Mouse (Mus musculus): ENCODE measurements around the gene Map2k3. TPM values are rescaled to one million over a fixed set of nuclear protein-coding genes. Genes with fewer than 3 reads are reported as not detected.

The Map2k3 gene
- total RNA-seq, 2 experiments from 2014 or later = 154 to 218 TPM

- DNase-seq = no peak
Observed at GRCm38 (mm10) chr11:60924981-60925380, 6.9 kb upstream of the Map2k3 start.

DNA sequence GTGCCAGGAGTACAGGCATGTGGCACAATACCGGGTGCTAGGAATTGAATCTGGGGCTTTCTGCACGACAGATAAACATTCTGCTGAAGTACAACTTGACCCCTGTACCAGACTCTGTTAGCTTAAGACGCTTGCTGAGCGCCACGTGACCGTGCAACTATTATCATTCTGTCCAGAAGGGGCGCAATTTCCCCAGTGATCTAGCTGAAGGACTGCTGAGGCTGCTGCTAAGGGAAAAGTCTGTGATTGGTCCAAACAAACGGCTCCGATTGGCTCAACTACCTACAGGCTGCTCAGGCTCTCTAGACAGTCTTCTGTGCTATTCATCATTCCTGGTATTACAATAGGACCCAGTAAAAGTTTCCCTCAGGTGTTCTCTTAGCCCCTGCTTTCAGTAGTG is 4.6 kb upstream of the Map2k3 start:
- DNase-seq = peak; percentile 84

- DNase-seq = no peak
Observed at GRCm38 (mm10) chr11:60930724-60931281, 1.0 kb upstream of the Map2k3 start.

- peak; percentile 49 for DNase-seq
Observed at GRCm38 (mm10) chr11:60931282-60931868, 458 bp upstream of the Map2k3 start.

GRCm38 (mm10) chr11:60932503-60933020 is 729 bp downstream of the Map2k3 start:
- DNase-seq = no peak

DNA sequence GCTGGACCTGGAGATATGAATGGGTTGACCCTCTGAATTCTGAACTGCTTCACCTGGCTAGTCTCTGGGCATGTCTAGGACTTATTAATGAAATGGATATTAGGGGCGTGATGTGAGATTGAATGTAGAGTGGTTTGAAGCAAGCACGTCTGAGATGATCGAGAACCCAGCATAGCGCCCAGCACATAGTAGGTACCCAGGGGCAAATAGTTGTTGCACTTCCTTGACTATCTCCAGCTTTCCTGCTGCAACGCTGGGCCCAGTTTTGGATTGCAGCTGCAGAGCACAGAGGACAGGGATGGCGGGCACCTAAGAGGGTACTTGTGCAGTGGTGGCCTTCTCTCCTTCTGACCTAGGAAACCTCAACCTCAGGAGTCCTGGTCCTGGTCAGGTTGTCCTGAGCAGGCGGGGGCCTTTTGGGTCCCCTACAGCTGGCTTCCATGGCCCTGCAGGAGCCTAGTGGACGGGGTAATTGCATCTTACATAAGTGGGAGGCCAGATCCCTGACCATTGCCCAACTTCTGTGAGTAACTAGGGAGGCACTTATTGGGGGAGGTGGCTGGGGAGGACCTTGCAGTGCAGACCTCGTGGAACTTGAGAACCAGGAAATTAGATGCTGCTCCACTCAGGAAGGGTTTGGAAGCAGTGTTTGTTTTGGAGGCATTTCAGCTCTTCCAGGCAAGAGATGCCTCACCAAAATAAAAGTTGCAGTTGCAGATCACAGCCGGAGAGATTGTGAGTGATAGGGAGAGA is 1.5 kb downstream of the Map2k3 start:
- DNase-seq = peak; percentile 84

DNA sequence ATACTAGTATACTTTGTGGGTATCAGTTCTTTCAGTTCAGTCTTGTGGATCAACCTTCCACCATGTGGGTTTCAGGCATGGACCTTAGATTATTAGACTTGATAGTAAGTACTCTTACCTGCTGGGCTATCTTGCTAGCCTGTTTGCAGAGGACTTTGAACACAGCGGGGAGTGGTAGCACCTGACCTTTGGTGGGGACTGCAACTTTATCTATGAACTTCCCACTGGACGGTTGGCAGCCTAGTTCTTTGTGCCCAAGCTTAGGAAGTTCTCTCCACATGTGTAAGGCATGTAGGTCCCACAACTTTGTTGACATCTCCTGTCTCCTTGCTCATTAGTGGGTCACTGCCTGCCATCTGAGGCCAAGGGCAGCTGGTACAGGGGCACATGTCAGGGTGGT is 3.0 kb downstream of the Map2k3 start:
- no peak for DNase-seq

- peak; percentile 88 for DNase-seq
Observed at GRCm38 (mm10) chr11:60935326-60935974, 3.6 kb downstream of the Map2k3 start.

DNA sequence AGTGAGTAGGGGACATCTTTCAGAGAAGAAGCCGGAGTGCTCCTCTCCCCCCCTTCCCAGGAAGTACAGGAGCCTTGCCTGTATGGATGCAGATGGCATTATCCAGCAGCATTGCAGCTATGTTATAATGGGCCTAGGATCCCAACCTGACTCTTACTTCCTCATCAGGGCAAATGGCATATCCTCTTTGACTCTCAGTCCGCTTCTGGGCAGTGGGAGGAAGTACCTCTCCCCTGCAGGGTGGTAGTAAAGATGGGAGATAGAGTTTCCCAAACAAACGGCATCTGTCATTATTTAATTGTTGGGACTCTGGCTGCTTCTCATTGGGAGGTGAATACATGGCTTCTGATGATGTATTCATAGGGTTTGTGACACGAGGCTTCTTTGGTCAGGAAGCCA is 4.1 kb downstream of the Map2k3 start:
- DNase-seq = no peak

- no peak for DNase-seq
Observed at GRCm38 (mm10) chr11:60937611-60938010, 5.8 kb downstream of the Map2k3 start.

DNA sequence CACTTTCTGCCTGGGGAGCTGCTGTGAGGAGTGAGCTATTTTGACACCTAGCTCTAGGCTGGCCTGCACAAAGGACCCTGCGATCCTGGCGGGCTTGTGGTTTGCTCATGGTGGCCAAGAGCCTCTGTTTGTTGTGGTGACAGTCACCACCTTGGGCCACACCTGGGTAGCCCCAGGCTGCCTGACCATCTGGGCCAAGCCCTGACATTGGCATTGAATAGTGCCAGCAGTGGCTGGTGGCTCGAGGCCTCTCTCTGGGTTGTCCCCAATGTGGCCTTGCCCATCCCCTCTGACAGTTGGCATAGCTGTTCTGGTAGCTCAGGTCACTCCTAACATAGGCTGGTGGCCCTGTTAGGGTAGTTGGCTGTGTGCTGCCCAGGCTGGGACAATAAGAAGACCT is 7.7 kb downstream of the Map2k3 start:
- peak; percentile 77 for DNase-seq

GRCm38 (mm10) chr11:60940501-60940900 is 8.7 kb downstream of the Map2k3 start:
- DNase-seq = no peak

DNA sequence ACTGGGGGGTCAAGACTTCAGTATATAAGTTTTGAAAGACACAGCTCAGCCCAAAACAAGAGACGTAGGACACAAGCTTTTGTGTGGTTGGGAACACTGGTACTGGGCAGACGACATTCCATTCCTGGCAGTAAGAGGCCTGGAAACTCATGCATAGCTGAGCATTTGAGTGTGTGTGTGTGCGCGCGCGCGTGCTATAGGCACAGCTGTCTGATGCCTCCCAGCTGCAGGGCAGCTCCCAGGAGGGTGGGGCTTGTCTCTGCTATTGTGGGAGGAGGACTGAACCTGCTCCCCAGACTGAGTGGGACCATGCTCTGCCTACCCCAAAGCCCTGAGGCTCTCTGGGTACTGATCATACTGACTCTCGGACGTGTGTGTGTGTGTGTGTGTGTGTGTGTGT is 9.5 kb downstream of the Map2k3 start:
- DNase-seq = no peak

- no peak for DNase-seq
Observed at GRCm38 (mm10) chr11:60942263-60943015, 10.6 kb downstream of the Map2k3 start.

DNA sequence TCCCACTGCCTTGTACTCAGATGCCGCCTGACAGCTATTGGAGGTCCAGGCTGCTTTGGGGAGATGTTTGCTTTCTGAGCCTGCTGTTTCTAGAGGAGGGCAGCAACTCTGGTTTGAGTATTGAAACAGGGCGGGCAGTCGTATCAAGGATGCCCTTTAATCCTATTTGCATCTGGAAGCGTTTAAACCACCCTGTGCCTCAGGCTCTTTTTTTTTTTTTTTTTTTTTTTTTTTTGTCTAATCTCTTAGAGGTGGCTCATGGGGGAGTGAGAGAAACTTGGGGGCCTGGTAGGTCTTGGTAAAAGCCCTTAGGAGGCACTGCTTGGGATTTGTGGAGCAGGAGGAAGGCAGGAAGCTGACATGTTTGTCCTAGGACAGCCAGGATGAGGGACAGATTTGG is 13.2 kb downstream of the Map2k3 start:
- no peak for DNase-seq

DNA sequence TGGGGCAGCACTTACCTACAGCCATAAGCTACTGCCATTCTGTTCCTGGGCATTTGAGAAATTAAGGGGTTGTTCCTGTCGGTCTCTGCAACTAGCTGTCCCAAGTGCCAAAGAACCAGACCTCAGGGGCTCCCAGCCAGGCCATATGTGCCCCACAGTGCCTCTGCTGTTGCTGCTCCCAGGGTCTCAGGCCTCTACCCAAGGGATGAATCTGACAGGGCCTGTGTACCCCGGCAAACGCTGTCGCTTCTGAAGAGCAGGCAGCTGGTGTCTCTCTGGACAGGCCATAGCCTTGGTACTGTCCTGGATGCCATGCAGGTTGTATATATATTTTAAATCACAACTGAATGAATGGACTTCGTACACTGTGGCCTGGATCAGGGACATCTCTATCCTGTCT is 20.1 kb downstream of the Map2k3 start:
- DNase-seq = no peak

DNA sequence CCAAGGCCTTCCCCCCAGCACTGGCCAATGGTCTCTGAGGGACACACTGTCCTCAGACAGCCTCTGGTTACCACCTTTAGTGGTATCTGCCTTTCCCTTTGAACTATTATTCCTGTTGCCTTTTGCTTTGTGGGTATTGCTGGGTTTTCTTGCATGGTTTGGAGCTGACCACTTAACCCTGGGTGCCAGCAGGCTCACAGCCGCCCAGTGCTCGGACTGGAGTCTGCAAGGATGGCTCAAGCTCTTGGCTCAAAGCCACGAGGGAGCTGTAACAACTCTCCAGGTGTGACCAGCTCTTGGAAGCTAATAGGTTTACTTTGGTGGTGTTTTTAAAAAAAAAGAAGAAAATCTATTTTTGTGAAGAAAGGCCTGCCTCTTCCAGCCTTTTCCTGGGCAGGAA is 20.5 kb downstream of the Map2k3 start:
- DNase-seq = no peak

DNA sequence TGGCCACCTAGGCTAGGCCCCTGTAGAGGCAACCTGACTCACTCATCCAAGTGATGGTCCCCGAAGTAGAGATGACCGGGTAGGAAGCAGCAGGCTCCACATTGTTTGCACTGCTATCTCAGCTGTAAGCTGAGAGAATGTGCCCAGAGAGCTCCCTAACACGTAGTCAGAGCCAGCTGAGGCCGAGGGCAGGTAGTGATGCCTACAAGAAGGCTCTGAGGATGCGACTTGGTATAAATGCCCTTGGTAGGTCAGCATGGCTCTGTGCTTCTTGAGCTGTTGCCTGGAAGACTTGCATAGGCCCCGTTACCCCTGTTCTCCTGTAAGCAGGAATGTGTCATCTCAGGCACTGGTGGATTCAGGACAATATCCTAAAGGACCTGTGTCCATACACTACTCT is 21.2 kb downstream of the Map2k3 start:
- no peak for DNase-seq

DNA sequence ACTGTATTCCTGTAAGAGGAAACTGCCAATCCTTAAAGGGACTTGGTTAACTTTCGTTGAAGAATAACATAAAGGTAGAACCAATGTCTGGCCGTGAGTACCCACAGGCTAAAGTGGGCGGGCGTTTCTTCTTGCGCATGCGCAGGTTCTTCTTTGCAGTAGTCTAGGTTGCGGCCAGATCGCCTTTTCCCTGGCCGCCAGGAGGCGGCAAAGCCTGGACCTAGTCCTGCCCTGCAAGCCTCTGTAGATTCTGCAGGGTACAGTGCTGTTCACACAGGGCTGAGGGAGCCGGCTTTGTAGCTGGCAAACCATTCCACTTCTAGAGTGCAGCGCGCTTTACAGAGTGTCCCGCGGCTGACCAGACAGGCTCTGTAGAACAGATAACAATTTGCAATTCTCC is 22.0 kb downstream of the Map2k3 start:
- DNase-seq = peak; percentile 86

- no peak for DNase-seq
Observed at GRCm38 (mm10) chr11:60954255-60955104, 22.6 kb downstream of the Map2k3 start.
